Mouse (Mus musculus) lung, postnatal 0 days (tissue): ENCODE data around the gene Cnst.

Experiments
- CTCF ChIP-seq: IDR thresholded peaks from 2 replicates; pipeline ENCODE4 v1.5.1; 2016; ENCODE audit warnings: antibody characterized with exemption, mild to moderate bottlenecking
- EP300 ChIP-seq: IDR thresholded peaks from 2 replicates; pipeline ENCODE4 v1.6.1; 2016; ENCODE audit warnings: antibody characterized with exemption, mild to moderate bottlenecking, control low read depth

GRCm38 (mm10) chr1:179627855-179628254 is 81.7 kb downstream of the Cnst start:
- TF ChIP-seq EP300 = no peak
- TF ChIP-seq CTCF = no peak
